Mouse (Mus musculus) heart, postnatal 0 days (tissue): ENCODE data around the gene Fgfr2.

ENCODE experiments used
- CTCF ChIP-seq: IDR thresholded peaks from 2 replicates; pipeline ENCODE4 v1.5.1; 2016; ENCODE audit warnings: antibody characterized with exemption, control low read depth, low read depth
- EP300 ChIP-seq: IDR thresholded peaks from 2 replicates; pipeline ENCODE4 v1.6.1; 2016; ENCODE audit warnings: antibody characterized with exemption, low read depth

DNA sequence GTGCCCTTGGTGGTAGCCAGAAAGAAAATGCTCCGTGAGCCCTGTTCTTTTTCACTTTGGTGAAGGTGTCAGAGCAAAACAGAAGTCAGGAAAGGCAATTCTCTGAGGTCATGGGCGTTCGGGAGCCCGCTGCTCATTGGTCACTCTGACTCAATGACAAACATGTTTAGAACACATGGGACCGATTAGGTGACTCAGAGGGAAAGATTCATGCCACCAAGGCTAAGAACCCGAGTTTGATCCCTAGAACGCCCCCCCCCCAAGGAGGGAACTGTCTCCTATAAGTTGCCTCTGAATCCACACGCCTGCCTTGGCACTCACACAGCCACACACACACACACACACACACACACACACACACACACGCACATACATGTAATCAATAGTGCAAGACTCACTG, 2329.5 kb downstream of the Fgfr2 start:
- TF ChIP-seq EP300: no peak
- TF ChIP-seq CTCF: no peak
